Mouse (Mus musculus) CH12.LX (cell line): ENCODE measurements around the gene Tmem119. TPM values are rescaled to one million over a fixed set of nuclear protein-coding genes. Genes with fewer than 3 reads are reported as not detected.

Experiments
- DNase-seq: peaks from one replicate; pipeline ENCODE4 v3.0.0-alpha.2; 2013; ENCODE audit errors: extremely low read depth
- H3K27ac ChIP-seq: 2 replicates; pipeline ENCODE4 v1.5.1; 2012; ENCODE audit warnings: low read depth, mild to moderate bottlenecking, control low read depth, moderate library complexity; ENCODE audit not compliant: insufficient read depth
- H3K27me3 ChIP-seq: replicated peaks from 2 replicates; pipeline ENCODE3; 2012; ENCODE audit warnings: inconsistent platforms
- H3K36me3 ChIP-seq, 2 experiments: replicated peaks in 1 of 2; 2 replicates each; pipeline versions ENCODE3 to v1.6.1; 2012; ENCODE audit warnings: inconsistent platforms in 1 of 2, low read length in 1 of 2, mild to moderate bottlenecking in 1 of 2, mixed read lengths in 1 of 2, moderate library complexity in 1 of 2; ENCODE audit not compliant: control insufficient read depth in 1 of 2, insufficient read depth in 1 of 2
- H3K4me1 ChIP-seq, 2 experiments: 2 replicates each; pipeline ENCODE4 v1.6.1; 2012; ENCODE audit warnings: inconsistent platforms in 1 of 2, moderate library complexity in 1 of 2; ENCODE audit not compliant: insufficient read depth in 2 of 2, control insufficient read depth in 1 of 2
- H3K4me2 ChIP-seq: 2 replicates; pipeline ENCODE4 v1.6.1; 2012; ENCODE audit warnings: low read depth, mild to moderate bottlenecking, control low read depth; ENCODE audit not compliant: poor library complexity, insufficient read depth, severe bottlenecking
- H3K4me3 ChIP-seq, 3 experiments: fragments of 150-350 bp in 1 of 3; sonication (generic) in 1 of 3; replicated peaks in 1 of 3; 2 replicates each; pipeline versions ENCODE3 to v1.5.1; 2011 to 2012; ENCODE audit warnings: low read depth in 2 of 3, low read length in 2 of 3, mild to moderate bottlenecking in 2 of 3, moderate library complexity in 2 of 3, control low read depth in 1 of 3, improper control_type of control experiment in 1 of 3, inconsistent platforms in 1 of 3, mixed read lengths in 1 of 3; ENCODE audit not compliant: poor library complexity in 1 of 3
- H3K79me2 ChIP-seq: replicated peaks from 2 replicates; pipeline ENCODE4 v1.6.1; 2012; ENCODE audit warnings: mild to moderate bottlenecking, moderate library complexity; ENCODE audit not compliant: control insufficient read depth, poor library complexity, insufficient read depth, severe bottlenecking; ENCODE audit errors: extremely low read depth
- H3K9ac ChIP-seq: 2 replicates; pipeline ENCODE4 v1.6.1; 2012; ENCODE audit warnings: low read depth, mild to moderate bottlenecking, control low read depth, moderate library complexity; ENCODE audit not compliant: insufficient read depth
- H3K9me3 ChIP-seq: replicated peaks from 2 replicates; pipeline ENCODE3; 2012; ENCODE audit warnings: low read length, inconsistent platforms, mixed read lengths
- CHD1 ChIP-seq: IDR thresholded peaks from 2 replicates; pipeline ENCODE4 v1.6.1; 2012; ENCODE audit warnings: low read depth, low read length, improper control_type of control experiment, inconsistent platforms
- CHD2 ChIP-seq: IDR thresholded peaks from 2 replicates; pipeline ENCODE4 v1.6.1; 2011; ENCODE audit warnings: low read length, improper control_type of control experiment
- CTCF ChIP-seq, 2 experiments: IDR thresholded peaks in 1 of 2; conservative IDR thresholded peaks in 1 of 2; 2 replicates each; pipeline ENCODE4 v1.5.1; 2011 to 2012; ENCODE audit warnings: low read depth in 2 of 2, low read length in 2 of 2, improper control_type of control experiment in 1 of 2, inconsistent platforms in 1 of 2, mild to moderate bottlenecking in 1 of 2, moderate library complexity in 1 of 2
- E2F4 ChIP-seq: IDR thresholded peaks from 2 replicates; pipeline ENCODE4 v1.6.1; 2011; ENCODE audit warnings: low read depth, low read length, improper control_type of control experiment; ENCODE audit not compliant: insufficient replicate concordance
- EP300 ChIP-seq: IDR thresholded peaks from 2 replicates; pipeline ENCODE4 v1.6.1; 2011; ENCODE audit warnings: low read length, improper control_type of control experiment
- ETS1 ChIP-seq: conservative IDR thresholded peaks from 2 replicates; pipeline ENCODE4 v1.6.1; 2012; ENCODE audit warnings: low read depth, mild to moderate bottlenecking, inconsistent platforms, low read length, improper control_type of control experiment, moderate library complexity
- HCFC1 ChIP-seq: IDR thresholded peaks from 2 replicates; pipeline ENCODE4 v1.6.1; 2012; ENCODE audit warnings: low read depth, mild to moderate bottlenecking, inconsistent platforms, low read length, improper control_type of control experiment
- JUN ChIP-seq: IDR thresholded peaks from 2 replicates; pipeline ENCODE4 v1.6.1; 2011; ENCODE audit warnings: low read depth, mild to moderate bottlenecking, low read length, improper control_type of control experiment, moderate library complexity; ENCODE audit not compliant: insufficient read depth
- JUND ChIP-seq: conservative IDR thresholded peaks from 2 replicates; pipeline ENCODE4 v1.6.1; 2011; ENCODE audit warnings: low read depth, low read length, improper control_type of control experiment
- KAT2A ChIP-seq: IDR thresholded peaks from 2 replicates; pipeline ENCODE4 v1.6.1; 2012; ENCODE audit warnings: low read length, improper control_type of control experiment, inconsistent platforms; ENCODE audit not compliant: insufficient replicate concordance
- MAFK ChIP-seq: IDR thresholded peaks from 2 replicates; pipeline ENCODE4 v1.6.1; 2011; ENCODE audit warnings: low read length, improper control_type of control experiment; ENCODE audit not compliant: insufficient replicate concordance
- MAX ChIP-seq: IDR thresholded peaks from 2 replicates; pipeline ENCODE4 v1.6.1; 2011; ENCODE audit warnings: low read length, improper control_type of control experiment
- MAZ ChIP-seq: IDR thresholded peaks from 2 replicates; pipeline ENCODE4 v1.6.1; 2012; ENCODE audit warnings: low read depth, mild to moderate bottlenecking, inconsistent platforms, low read length, improper control_type of control experiment, moderate library complexity
- MEF2A ChIP-seq: IDR thresholded peaks from 2 replicates; pipeline ENCODE4 v1.6.1; 2014; ENCODE audit warnings: low read depth, mild to moderate bottlenecking, inconsistent platforms, low read length, improper control_type of control experiment, borderline replicate concordance
- MXI1 ChIP-seq: IDR thresholded peaks from 2 replicates; pipeline ENCODE4 v1.6.1; 2011; ENCODE audit warnings: mild to moderate bottlenecking, low read depth, low read length, improper control_type of control experiment
- NRF1 ChIP-seq: IDR thresholded peaks from 2 replicates; pipeline ENCODE4 v1.6.1; 2014; ENCODE audit warnings: low read depth, mild to moderate bottlenecking, inconsistent platforms, low read length, improper control_type of control experiment, moderate library complexity
- PAX5 ChIP-seq: IDR thresholded peaks from 2 replicates; pipeline ENCODE4 v1.6.1; 2012; ENCODE audit warnings: low read length, inconsistent platforms, mixed read lengths
- POLR2A ChIP-seq: IDR thresholded peaks from 2 replicates; pipeline ENCODE4 v1.6.1; 2011; ENCODE audit warnings: low read depth, mild to moderate bottlenecking, improper control_type of control experiment, low read length
- POLR2AphosphoS2 ChIP-seq: IDR thresholded peaks from 2 replicates; pipeline ENCODE4 v1.6.1; 2011; ENCODE audit warnings: low read depth, low read length, improper control_type of control experiment
- RAD21 ChIP-seq: IDR thresholded peaks from 2 replicates; pipeline ENCODE4 v1.6.1; 2011; ENCODE audit warnings: low read depth, mild to moderate bottlenecking, low read length, improper control_type of control experiment, moderate library complexity
- RCOR1 ChIP-seq: conservative IDR thresholded peaks from 2 replicates; pipeline ENCODE4 v1.6.1; 2012; ENCODE audit warnings: low read depth, mild to moderate bottlenecking, inconsistent platforms, low read length, improper control_type of control experiment
- SIN3A ChIP-seq: IDR thresholded peaks from 2 replicates; pipeline ENCODE4 v1.6.1; 2012; ENCODE audit warnings: low read length, improper control_type of control experiment, inconsistent platforms
- SMC3 ChIP-seq: IDR thresholded peaks from 2 replicates; pipeline ENCODE4 v1.6.1; 2011; ENCODE audit warnings: low read depth, low read length, improper control_type of control experiment
- TBP ChIP-seq: conservative IDR thresholded peaks from 2 replicates; pipeline ENCODE4 v1.6.1; 2011; ENCODE audit warnings: low read depth, low read length, improper control_type of control experiment
- TCF12 ChIP-seq: IDR thresholded peaks from 2 replicates; pipeline ENCODE4 v1.6.1; 2014; ENCODE audit warnings: low read depth, mild to moderate bottlenecking, inconsistent platforms, low read length, improper control_type of control experiment
- UBTF ChIP-seq: IDR thresholded peaks from 2 replicates; pipeline ENCODE4 v1.6.1; 2012; ENCODE audit warnings: low read depth, mild to moderate bottlenecking, inconsistent platforms, low read length, improper control_type of control experiment, moderate library complexity
- USF1 ChIP-seq: IDR thresholded peaks from 2 replicates; pipeline ENCODE4 v1.6.1; 2014; ENCODE audit warnings: low read depth, mild to moderate bottlenecking, inconsistent platforms, low read length, improper control_type of control experiment
- USF2 ChIP-seq: conservative IDR thresholded peaks from 2 replicates; pipeline ENCODE4 v1.6.1; 2011; ENCODE audit warnings: low read depth, low read length, improper control_type of control experiment
- ZC3H11A ChIP-seq: IDR thresholded peaks from 2 replicates; pipeline ENCODE4 v1.6.1; 2012; ENCODE audit warnings: low read depth, mild to moderate bottlenecking, inconsistent platforms, low read length, improper control_type of control experiment
- ZKSCAN1 ChIP-seq: IDR thresholded peaks from 2 replicates; pipeline ENCODE4 v1.6.1; 2012; ENCODE audit warnings: low read depth, inconsistent platforms, low read length, improper control_type of control experiment, borderline replicate concordance
- ZMIZ1 ChIP-seq: IDR thresholded peaks from 2 replicates; pipeline ENCODE4 v1.6.1; 2012; ENCODE audit warnings: low read depth, mild to moderate bottlenecking, inconsistent platforms, low read length, improper control_type of control experiment
- ZNF384 ChIP-seq: IDR thresholded peaks from 2 replicates; pipeline ENCODE4 v1.6.1; 2012; ENCODE audit warnings: low read depth, low read length, improper control_type of control experiment, inconsistent platforms
- dilution Hi-C: fragments of 300-500 bp; cut with MboI; formaldehyde crosslinking; loops from 2 replicates; pipeline ENCODE4 v1.14.3; 2020; ENCODE audit warnings: low sequenced_read_pairs; ENCODE audit not compliant: extremely low pct_unique_long_range_greater_than_20kb, extremely low pct_ligation_motif_present
- in situ Hi-C: fragments of 300-500 bp; cut with MboI; formaldehyde crosslinking; loops from 3 replicates; pipeline ENCODE4 v1.14.3; 2019; ENCODE audit warnings: low sequenced_read_pairs, low pct_ligation_motif_present, low pct_unique_long_range_greater_than_20kb, mixed read lengths
- polyA plus RNA-seq: library from polyadenylated mRNA; unstranded; fragments of >175 nt; gene quantifications from 2 replicates; pipeline ENCODE4 v1.2.1, GENCODE M21; 2012; ENCODE audit warnings: low read depth; ENCODE audit not compliant: insufficient read length
- total RNA-seq, 2 experiments: library from RNA; depleted of rRNA; stranded (reverse); fragments of 300-350 nt in 1 of 2; fragments of >200 nt in 1 of 2; gene quantifications; 2 replicates each; pipeline ENCODE4 v1.2.3; 2012 to 2014

Tmem119 gene
- total and polyA plus RNA-seq, 3 experiments: 0.30 to 1.5 (median 1.0) TPM

DNA sequence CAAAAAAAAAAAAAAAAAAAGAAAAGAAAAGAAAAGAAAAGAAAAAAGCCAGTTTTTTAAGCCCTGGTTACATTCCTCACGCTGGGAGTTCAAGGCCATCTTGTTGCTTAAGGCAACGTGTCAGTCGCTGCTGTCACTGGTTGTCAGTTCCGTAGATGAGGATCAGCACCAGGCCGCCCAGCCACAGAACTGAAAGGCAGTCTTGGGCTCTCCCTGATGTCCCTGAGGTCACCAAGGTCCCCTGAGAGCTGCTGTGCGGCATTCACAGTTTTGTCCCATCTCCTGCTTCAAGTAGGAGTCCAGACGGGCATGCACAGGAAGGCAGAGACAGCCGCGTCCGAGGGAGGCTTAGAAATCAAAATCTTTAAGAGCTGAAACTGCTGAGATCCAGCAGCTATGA is 24.7 kb downstream of the Tmem119 start:
- H3K9me3 ChIP-seq: no peaks in the 10 kb centered on the region

DNA sequence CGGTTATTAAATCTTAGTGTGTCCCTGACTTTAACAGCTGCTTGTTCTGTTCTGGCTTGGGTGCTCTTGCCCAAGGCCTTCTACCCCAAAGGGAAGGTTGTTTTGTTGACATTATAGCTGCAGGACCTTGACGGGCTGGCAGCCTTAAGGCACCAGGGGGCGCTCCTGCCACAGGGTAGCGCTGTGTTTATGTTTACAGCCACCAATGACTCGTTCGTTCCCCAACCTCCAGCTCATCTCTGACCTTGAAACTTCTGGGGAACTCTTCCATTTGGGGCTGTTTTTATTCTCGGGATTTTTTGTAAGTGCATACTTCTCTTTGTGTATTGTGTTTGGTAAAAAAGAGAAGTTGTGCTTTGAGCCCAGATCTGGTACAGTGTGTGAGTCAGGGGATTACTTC is 26.7 kb downstream of the Tmem119 start:
- Histone ChIP-seq H3K36me3 (peaks cover 26 to 47% of the 10 kb centered on the region in 2 experiments), H3K4me3 (peak overlapping the region; percentile 97 to 100 (median 98)), H3K9me3 (no peaks in the 10 kb centered on the region), H3K79me2 (peaks cover 42% of the 10 kb centered on the region), H3K4me2 (peak overlapping the region; percentile 99), H3K27ac (no peak overlapping the region; the same call in 1 of the 2 replicates), H3K27me3 (no peaks in the 10 kb centered on the region), H3K4me1 (peaks cover 40 to 65% of the 10 kb centered on the region in 2 experiments), H3K9ac (peak overlapping the region; percentile 84; the same call in 1 of the 2 replicates)
- DNase-seq: peak; percentile 88
- in situ Hi-C loops (loop anchor here (10.0 kb wide), 1 partner anchor 61 kb away; the partner anchor contains the start of gene Selplg), dilution Hi-C loops (no loop called here)
- peak; percentile 35; the same call in 1 of the 2 replicates for TF ChIP-seq JUN
- no peak for TF ChIP-seq POLR2AphosphoS2
- TF ChIP-seq UBTF: no peak
- TF ChIP-seq MAFK: peak; percentile 41; the same call in 1 of the 2 replicates
- TF ChIP-seq MAZ: peak; percentile 82
- peak; percentile 50; the same call in 1 of the 2 replicates for TF ChIP-seq MAX
- no peak; the same call in none of the 2 replicates for TF ChIP-seq RAD21
- peak; percentile 60 to 98 for TF ChIP-seq CTCF (conservative IDR thresholded peaks at IDR 0.05 in 1 of 2, IDR thresholded peaks at IDR 0.05 in 1 of 2; ENCODE audit: low read depth in 2 of 2, low read length in 2 of 2)
- TF ChIP-seq SMC3: peak; percentile 100
- TF ChIP-seq TBP: no peak
- peak; percentile 34; the same call in 1 of the 2 replicates for TF ChIP-seq ZNF384
- no peak for TF ChIP-seq USF2
- peak; percentile 28; the same call in 1 of the 2 replicates for TF ChIP-seq CHD2
- TF ChIP-seq USF1: no peak
- peak; percentile 61; the same call in 1 of the 2 replicates for TF ChIP-seq ETS1
- peak; percentile 57; the same call in 1 of the 2 replicates for TF ChIP-seq EP300
- no peak for TF ChIP-seq ZKSCAN1
- TF ChIP-seq JUND: peak; percentile 58; the same call in 1 of the 2 replicates
- no peak for TF ChIP-seq TCF12
- TF ChIP-seq ZC3H11A: peak; percentile 92
- TF ChIP-seq RCOR1: peak; percentile 74; the same call in 1 of the 2 replicates
- TF ChIP-seq E2F4: no peak
- peak; percentile 97 for TF ChIP-seq SIN3A
- TF ChIP-seq ZMIZ1: no peak
- TF ChIP-seq PAX5: no peak
- peak; percentile 38; the same call in 1 of the 2 replicates for TF ChIP-seq NRF1
- TF ChIP-seq KAT2A: no peak
- TF ChIP-seq MXI1: peak; percentile 86
- no peak for TF ChIP-seq CHD1
- peak; percentile 48; the same call in 1 of the 2 replicates for TF ChIP-seq HCFC1
- peak; percentile 60 for TF ChIP-seq MEF2A
- no peak for TF ChIP-seq POLR2A

More for the DNA sequence above, 24.7 kb downstream of the Tmem119 start:
- dilution Hi-C loops (no loop called here), in situ Hi-C loops (loop anchor here (5.0 to 10.0 kb wide), 2 partner anchors 37 to 59 kb away; partner anchors contain the start of gene Selplg)
- no peak overlapping the region for H3K9ac ChIP-seq
- no peak for TF ChIP-seq TCF12
- peak overlapping the region in 1 of 3 experiments; percentile 6 for H3K4me3 ChIP-seq
- DNase-seq: peak; percentile 51
- no peak overlapping the region for H3K4me2 ChIP-seq
- no peaks in the 10 kb centered on the region for H3K27me3 ChIP-seq
- peaks cover 21 to 42% of the 10 kb centered on the region in 2 experiments for H3K36me3 ChIP-seq
- peaks cover 33 to 57% of the 10 kb centered on the region in 2 experiments for H3K4me1 ChIP-seq
- peak overlapping the region; percentile 95 for H3K27ac ChIP-seq
- peaks cover 22% of the 10 kb centered on the region for H3K79me2 ChIP-seq
